Mouse (Mus musculus): ENCODE data around the gene Klf9.

The Klf9 gene

DNA sequence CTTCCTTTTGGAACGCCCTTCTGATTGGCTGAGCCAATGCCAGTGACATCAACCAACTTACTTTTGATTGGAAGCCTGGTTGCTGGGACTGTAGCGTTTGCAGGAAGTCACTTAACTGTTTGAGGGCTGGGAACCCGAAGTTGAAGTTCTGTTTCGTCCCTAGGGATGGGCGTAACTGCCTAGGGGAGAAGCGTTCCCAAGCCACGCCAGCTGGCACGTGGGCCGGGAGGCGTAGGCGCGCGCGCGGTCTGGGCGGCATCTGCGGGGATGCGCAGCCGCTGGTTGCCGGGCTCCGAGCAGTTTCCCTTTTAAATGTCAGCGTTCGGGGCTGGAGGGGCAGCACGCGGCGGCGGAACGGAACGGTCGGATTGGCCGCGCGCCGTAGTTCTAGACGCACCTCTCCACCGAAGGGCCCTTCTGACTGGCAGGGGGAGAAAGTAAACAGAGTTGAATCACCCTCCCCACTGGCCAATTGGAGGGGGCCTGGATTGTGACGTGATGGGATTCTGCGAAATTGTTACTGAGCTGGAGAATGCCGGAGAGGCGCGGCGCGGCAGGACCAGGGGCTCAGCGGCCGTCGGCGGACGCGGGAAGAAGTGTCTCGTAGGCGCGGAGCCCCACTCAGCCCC is at the start of gene Klf9:
Klf9 (plus strand) TSS at position 538 of the 629 bp plus-strand sequence.
- DNase-seq (ENCODE audit: low spot score), result peak; percentile 94

GRCm38 (mm10) chr19:23091586-23091985 is 49.4 kb upstream of the Klf9 start:
- no peak for DNase-seq (ENCODE audit: low spot score)

DNA sequence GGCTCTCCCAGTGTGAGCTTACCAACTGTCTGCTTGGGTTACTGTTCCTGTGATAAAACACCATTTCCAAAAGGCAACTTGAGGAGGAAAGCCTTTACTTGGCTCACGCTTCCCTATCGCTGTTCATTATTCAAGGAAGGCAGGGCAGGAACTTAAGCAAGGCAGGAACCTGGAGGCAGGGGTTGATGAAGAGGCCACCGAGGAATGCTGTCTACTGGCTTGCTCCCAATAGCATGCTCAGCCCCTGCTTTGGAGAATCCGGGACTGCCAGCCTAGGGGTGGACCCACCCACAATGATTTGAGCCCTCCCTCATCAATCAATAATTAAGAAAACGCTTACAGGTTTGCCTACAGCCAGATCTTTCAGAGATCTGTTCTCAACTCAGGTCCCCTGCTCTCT is 47.5 kb upstream of the Klf9 start:
- DNase-seq (ENCODE audit: low spot score), result no peak

- DNase-seq (ENCODE audit: low spot score), result no peak
Measured at GRCm38 (mm10) chr19:23094906-23095305, 46.1 kb upstream of the Klf9 start.

DNA sequence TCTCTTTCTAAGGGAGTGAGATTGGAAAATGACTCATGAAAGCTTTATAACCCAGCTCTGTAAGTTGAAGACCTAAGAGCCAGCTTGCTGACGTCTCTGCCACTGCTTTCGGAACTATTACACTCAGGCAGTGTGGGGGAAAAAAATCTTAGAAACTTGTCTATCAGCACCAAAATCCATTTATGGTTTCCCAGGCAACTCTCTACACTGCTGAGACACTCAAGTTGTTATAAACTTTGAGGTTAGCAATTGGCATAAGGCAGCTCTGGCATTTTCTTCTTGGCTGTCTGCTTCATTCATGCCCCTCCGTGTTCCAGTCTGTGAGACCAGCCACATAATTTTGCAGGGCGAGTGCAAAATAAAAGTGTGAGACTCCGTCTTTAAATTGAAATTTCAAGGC is 34.2 kb upstream of the Klf9 start:
- no peak for DNase-seq (ENCODE audit: low spot score)

- DNase-seq (ENCODE audit: low spot score), result no peak
Measured at GRCm38 (mm10) chr19:23107335-23107734, 33.7 kb upstream of the Klf9 start.

GRCm38 (mm10) chr19:23121875-23122274 is 19.2 kb upstream of the Klf9 start:
- DNase-seq (ENCODE audit: low spot score), result no peak

DNA sequence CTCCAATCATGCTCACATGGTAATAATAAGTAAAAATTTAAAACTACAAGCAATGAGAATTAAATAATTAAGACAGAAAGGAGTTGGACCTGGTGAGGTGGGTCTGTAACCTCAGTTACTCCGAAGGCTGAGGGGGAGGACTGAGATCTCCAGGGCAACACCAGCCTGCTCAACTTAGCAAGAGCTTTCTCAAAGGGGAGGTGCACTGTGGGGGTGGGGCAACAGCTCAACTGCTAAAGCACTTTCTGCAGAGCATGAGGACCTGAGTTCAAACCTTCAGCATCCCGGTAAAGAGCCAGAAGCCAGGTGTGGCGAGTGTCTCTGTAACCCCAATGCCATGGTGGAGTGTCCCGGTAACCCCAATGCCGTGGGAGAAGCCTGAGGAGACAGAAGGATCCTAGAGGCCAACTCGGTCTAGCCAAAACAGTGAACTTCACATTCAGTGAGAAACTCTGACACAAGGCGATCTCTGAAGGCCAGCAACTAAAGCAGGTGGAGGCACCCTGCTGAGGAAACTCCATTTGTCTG is 16.9 kb upstream of the Klf9 start:
- DNase-seq (ENCODE audit: low spot score), result no peak

GRCm38 (mm10) chr19:23125227-23126150 is 15.5 kb upstream of the Klf9 start:
- no peak for DNase-seq (ENCODE audit: low spot score)

DNA sequence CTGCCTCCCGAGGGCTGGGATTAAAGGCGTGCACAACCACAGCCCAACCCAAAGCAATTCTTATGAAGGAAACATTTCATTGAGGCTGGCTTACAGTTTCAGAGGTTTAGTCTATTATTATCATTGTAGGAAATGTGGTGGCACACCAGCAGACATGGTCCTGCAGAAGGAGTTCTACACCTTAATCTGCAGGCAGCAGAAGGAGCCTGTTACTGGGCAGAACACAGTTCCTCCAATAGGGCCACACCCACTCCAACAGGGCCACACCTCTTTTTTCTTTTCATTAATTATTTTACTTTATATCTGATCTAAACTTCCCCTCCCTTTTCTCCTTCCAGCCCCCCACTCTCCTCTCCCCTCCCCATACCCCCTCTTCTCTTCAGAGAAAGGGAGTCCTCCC is 11.1 kb upstream of the Klf9 start:
- no peak for DNase-seq (ENCODE audit: low spot score)

GRCm38 (mm10) chr19:23132106-23132635 is 8.9 kb upstream of the Klf9 start:
- no peak for DNase-seq (ENCODE audit: low spot score)

DNA sequence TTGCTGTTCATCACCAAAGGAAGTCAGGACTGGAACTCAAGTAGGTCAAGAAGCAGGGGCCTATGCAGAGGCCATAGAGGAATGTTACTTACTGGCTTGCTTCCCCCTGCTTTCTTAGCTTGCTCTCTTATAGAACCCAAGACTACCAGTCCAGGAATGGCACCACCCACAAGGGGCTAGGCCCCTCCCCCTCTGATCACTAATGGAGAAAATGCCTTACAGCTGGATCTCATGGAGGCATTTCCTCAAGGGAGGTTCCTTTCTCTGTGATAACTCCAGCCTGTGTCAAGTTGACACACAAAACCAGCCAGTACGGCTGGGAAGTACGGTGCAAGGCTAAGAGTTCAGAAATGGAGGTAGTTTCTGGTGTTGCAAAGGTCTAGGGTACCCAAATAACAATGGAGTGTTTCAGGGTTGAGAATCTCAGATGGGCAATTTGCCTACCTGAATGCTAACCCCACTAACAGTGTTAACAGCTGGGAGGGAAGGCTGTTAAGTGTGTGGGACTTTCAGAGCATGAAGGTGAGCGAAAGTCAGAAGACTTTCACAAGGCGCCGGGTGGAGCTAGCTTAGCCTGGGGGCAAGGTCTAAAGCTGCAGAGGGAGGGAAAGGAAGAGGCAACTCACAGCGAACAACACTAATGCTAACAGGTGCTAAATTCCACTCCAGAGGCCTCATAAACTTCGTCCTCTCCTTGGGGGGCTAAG is 8.2 kb upstream of the Klf9 start:
- DNase-seq (ENCODE audit: low spot score), result no peak

DNA sequence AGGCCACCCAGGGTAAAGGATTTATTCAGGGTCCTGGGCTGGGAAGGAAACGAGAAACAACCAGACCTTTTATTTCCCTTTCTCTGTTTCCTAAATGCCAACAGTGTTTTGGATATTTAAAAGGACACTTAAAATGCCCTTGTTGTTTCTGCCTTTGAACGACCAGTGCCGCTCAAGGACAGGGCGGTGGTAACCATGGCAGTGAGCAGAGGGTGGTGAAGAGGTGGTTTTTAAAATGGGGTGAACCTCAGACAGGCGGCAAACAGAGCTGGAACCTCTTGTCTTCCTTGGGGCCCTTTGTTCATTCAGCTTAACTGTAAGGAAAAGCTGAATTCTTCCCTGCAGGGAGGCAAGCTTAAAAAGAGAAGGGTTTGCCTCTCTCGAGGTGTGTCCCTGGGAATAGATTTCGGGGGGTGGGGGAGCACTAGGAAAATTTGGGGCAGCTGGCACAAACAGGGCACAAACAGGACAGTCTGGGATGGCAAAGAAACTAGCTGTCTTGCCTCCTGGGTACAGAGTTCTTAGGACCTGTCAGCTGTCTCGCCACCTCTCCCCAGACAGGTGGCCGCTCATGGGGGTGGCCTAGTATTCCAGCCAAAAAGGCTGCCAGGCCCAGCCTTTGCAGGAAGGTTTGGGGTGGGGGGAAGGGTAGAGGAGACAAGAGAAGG is 7.5 kb upstream of the Klf9 start:
- DNase-seq (ENCODE audit: low spot score), result no peak

DNA sequence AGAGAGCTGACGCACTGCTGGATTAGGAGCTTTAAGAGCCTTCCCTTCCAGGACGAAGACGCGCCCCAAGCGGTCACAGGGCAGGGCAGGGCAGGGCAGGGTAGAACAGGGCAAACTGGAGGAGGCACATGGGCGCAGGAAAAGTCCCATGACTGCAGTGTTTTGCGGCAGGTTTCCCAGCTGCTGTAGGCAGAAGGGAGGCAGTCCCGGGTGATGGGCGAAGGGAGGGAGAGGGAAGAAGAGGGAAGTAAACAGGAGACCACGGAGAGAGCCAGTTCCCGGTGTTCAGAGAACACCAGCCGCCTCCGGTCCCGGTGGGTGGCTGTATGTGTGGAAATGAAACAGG is 7.0 kb upstream of the Klf9 start:
- DNase-seq (ENCODE audit: low spot score), result peak; percentile 77

- peak; percentile 70 for DNase-seq (ENCODE audit: low spot score)
Measured at GRCm38 (mm10) chr19:23134441-23135301, 6.4 kb upstream of the Klf9 start.

GRCm38 (mm10) chr19:23135349-23136201 is 5.5 kb upstream of the Klf9 start:
- DNase-seq (ENCODE audit: low spot score), result peak; percentile 84

- peak; percentile 75 for DNase-seq (ENCODE audit: low spot score)
Measured at GRCm38 (mm10) chr19:23136202-23136850, 4.7 kb upstream of the Klf9 start.

GRCm38 (mm10) chr19:23137295-23137694 is 3.7 kb upstream of the Klf9 start:
- no peak for DNase-seq (ENCODE audit: low spot score)

- peak; percentile 35 for DNase-seq (ENCODE audit: low spot score)
Measured at GRCm38 (mm10) chr19:23139756-23140470, 1.1 kb upstream of the Klf9 start.

Measured in MN1 (cell line).